Mouse (Mus musculus) hindbrain, embryonic 15.5 days (tissue): ENCODE measurements around the gene Xrcc1. TPM values are rescaled to one million over a fixed set of nuclear protein-coding genes. Genes with fewer than 3 reads are reported as not detected.

ENCODE experiments used
- ATAC-seq: fragments of 200-750 bp; cut with Nextera tagmentation; 2 replicates; pipeline ENCODE4 v1.8.0; 2017; ENCODE audit warnings: low read depth, moderate number of reproducible peaks, moderate TSS enrichment; ENCODE audit not compliant: low FRiP score
- H3K27ac ChIP-seq: fragments of 300-500 bp; sonication (generic); replicated peaks from 2 replicates; pipeline ENCODE4 v1.5.1; 2015; ENCODE audit warnings: mild to moderate bottlenecking, inconsistent platforms
- H3K27me3 ChIP-seq: fragments of 300-500 bp; sonication (generic); 2 replicates; pipeline ENCODE4 v1.6.1; 2015; ENCODE audit warnings: control low read depth, inconsistent platforms
- H3K36me3 ChIP-seq: fragments of 300-500 bp; sonication (generic); 2 replicates; pipeline ENCODE4 v1.6.1; 2015; ENCODE audit warnings: control low read depth, inconsistent platforms
- H3K4me1 ChIP-seq: fragments of 300-500 bp; sonication (generic); replicated peaks from 2 replicates; pipeline ENCODE4 v1.6.1; 2015; ENCODE audit warnings: control low read depth, inconsistent platforms
- H3K4me2 ChIP-seq: fragments of 300-500 bp; sonication (generic); 2 replicates; pipeline ENCODE4 v1.6.1; 2015; ENCODE audit warnings: moderate library complexity, mild to moderate bottlenecking, inconsistent platforms
- H3K4me3 ChIP-seq: fragments of 300-500 bp; sonication (generic); 2 replicates; pipeline ENCODE4 v1.5.1; 2015; ENCODE audit warnings: mild to moderate bottlenecking, inconsistent platforms
- H3K9ac ChIP-seq: fragments of 300-500 bp; sonication (generic); 2 replicates; pipeline ENCODE4 v1.6.1; 2015; ENCODE audit warnings: inconsistent platforms
- H3K9me3 ChIP-seq: fragments of 300-500 bp; sonication (generic); 2 replicates; pipeline ENCODE4 v1.6.1; 2016; ENCODE audit warnings: control low read depth, inconsistent platforms
- WGBS: fragments of 180-500 bp; shearing (Covaris S2); methylation state at CpG from one replicate; pipeline ENCODE4 v1.1.7; 2015; 5-methylcytosine and 5-hydroxymethylcytosine counted together
- polyA plus RNA-seq: library from polyadenylated mRNA; unstranded; fragments of >200 nt; fragmentation: Nextera tagmentation; extraction: Ambion mirVana; gene quantifications from 2 replicates; pipeline ENCODE4 v1.2.1, GENCODE M21; 2015

The Xrcc1 gene
- polyA plus RNA-seq, 1 experiment from 2014 or later, result 72.1 TPM

DNA sequence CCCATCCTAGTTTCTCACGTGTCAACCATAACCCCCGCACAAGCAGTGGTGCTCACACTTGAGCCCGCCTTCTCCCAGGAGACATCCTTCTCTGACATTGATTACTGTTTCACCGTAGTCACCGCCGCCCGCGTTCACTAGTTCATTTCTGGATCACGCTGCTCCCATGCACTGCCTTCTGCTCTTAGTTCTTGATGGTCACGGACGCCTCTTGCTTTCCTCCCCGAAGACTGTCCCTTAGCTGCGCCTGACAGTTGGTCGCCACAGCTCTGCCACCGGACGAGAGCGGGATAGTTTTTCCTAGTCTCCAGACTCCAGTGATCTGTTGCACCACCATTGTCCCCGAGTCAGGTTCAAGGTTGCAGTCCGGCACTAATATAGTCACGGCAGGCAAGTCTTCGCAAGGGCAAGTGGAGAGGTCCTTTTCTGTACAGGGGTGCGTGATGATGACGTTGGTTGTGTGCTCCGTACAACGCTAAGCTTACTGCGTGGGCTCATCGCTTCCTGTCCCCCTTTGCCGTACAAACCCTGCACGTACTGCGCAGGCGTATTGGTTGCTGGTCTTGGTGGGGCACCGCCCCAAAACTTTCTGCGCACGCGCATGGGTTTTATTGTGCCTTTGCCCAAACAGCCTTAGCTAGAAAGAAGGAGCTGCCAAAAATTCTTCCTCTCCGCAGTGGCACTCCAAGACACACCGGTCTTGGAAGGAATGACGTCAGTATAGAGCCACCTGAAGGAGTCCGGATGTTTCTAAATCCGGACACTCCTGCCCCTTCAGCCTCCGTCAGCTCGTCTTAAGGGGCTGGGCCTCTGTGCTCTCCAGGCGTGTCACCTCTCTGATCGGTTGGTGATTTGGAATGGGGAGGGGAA, 15.8 kb upstream of the Xrcc1 start, which contains the start of gene Irgq:
Gene Irgq (plus strand): TSS at position 628 of the 870 bp plus-strand sequence.
- Histone ChIP-seq H3K27ac (peak within 1 kb of the TSS; percentile 95), H3K4me2 (peak within 1 kb of the TSS; percentile 90), H3K27me3 (no peaks in the 10 kb centered on the region), H3K36me3 (peaks cover 18% of the 10 kb centered on the region; the same call in 1 of the 2 replicates), H3K9me3 (no peaks in the 10 kb centered on the region), H3K4me1 (peaks cover 45% of the 10 kb centered on the region), H3K9ac (peak within 1 kb of the TSS; percentile 84), H3K4me3 (peak within 1 kb of the TSS; percentile 51)
- WGBS, result under 1% methylated on average over 44 of the region's 44 CpGs
- peak; percentile 95 for ATAC-seq

DNA sequence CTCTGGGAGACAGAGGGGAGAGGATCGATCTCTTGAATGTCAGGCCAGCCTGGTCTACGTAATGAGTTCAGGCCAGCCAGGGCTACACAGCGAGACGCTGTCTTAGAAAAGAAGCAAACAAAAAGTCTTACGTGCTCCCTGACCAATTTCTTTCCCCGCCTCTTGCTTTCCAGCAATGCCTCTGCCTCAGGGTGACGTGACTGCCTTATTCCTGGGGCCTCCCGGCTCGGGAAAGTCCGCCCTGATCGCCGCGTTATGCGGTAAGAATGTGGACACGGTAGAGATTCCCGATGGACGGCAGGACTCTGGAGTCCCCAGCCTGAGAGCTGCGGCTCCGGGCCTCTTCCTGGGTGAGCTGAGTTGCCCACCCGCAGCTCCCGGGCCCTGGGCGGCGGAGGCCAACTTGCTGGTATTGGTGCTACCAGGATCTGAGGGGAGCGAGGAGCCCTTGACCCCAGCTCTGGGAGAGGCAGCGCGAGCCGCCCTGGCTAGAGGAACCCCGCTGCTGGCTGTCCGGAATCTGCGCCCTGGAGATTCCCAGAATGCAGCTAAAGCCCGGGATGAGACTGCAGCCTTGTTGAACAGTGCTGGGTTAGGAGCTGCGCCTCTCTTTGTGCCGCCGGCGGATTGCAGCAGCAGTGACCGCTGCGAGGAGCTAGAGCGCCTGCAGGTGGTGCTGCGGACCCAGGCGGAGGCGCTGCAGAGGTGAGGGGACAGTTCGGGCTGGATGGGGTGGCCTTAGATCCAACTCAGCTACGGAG, 14.7 kb upstream of the Xrcc1 start:
- H3K4me2 ChIP-seq, result peak overlapping the region; percentile 90
- peaks cover 25% of the 10 kb centered on the region for H3K36me3 ChIP-seq
- under 1% methylated on average over 43 of the region's 43 CpGs for WGBS
- peak overlapping the region; percentile 95 for H3K27ac ChIP-seq
- H3K4me1 ChIP-seq, result peaks cover 45% of the 10 kb centered on the region
- no peaks in the 10 kb centered on the region for H3K27me3 ChIP-seq
- H3K9me3 ChIP-seq, result no peaks in the 10 kb centered on the region
- peak; percentile 52 for ATAC-seq
- peak overlapping the region; percentile 51 for H3K4me3 ChIP-seq
- H3K9ac ChIP-seq, result peak overlapping the region; percentile 84

DNA sequence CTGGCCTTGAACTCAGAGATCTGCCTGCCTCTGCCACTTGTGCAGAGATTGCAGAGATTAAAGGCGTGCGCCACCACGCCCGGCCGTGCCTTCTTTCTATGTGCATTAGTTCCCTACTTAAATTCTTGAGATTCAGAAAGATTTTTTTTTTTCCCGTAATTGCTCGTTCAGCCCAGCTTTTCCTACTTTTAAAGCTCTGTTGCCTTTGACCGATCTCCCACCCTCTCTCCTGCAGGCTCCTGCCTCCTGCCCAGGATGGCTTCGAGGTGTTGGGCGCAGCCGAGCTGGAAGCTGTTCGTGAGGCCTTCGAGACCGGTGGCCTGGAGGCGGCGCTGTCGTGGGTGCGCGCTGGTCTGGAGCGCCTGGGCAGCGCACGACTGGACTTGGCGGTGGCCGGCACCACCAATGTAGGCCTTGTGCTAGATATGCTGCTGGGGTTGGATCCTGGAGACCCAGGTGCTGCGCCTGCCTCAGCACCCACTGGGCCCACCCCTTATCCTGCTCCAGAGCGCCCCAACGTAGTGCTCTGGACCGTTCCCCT, 13.0 kb upstream of the Xrcc1 start:
- H3K4me1 ChIP-seq, result peaks cover 45% of the 10 kb centered on the region
- no peaks in the 10 kb centered on the region for H3K9me3 ChIP-seq
- H3K9ac ChIP-seq, result no peak overlapping the region
- no peak overlapping the region for H3K27ac ChIP-seq
- no peak overlapping the region for H3K4me2 ChIP-seq
- ATAC-seq, result no peak
- no peaks in the 10 kb centered on the region for H3K27me3 ChIP-seq
- peaks cover 25% of the 10 kb centered on the region for H3K36me3 ChIP-seq
- WGBS, result 60% methylated on average over 28 of the region's 28 CpGs
- H3K4me3 ChIP-seq, result no peak overlapping the region

DNA sequence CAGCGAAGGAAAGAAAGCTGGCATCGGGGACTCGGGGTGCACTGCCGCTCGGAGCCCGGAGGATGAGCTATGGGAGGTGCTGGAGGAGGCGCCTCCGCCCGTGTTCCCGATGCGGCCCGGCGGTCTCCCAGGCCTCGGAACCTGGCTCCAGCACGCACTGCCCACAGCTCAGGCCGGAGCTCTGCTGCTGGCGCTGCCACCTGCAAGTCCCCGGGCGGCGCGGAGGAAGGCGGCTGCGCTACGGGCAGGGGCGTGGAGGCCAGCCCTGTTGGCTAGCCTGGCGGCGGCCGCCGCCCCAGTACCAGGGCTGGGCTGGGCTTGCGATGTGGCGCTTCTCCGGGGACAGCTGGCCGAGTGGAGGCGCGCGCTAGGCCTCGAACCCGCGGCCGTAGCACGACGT, 12.3 kb upstream of the Xrcc1 start:
- ATAC-seq, result no peak
- Histone ChIP-seq H3K9me3 (no peaks in the 10 kb centered on the region), H3K4me3 (0 out of 2 replicates have a peak overlapping the region, but pooled peaks have one; percentile 5), H3K27ac (no peak overlapping the region), H3K4me2 (peak overlapping the region; percentile 29; the same call in 1 of the 2 replicates), H3K36me3 (peaks cover 25% of the 10 kb centered on the region), H3K4me1 (peaks cover 45% of the 10 kb centered on the region), H3K27me3 (no peaks in the 10 kb centered on the region), H3K9ac (0 out of 2 replicates have a peak overlapping the region, but pooled peaks have one; percentile 1)
- 25% methylated on average over 41 of the region's 42 CpGs for WGBS

DNA sequence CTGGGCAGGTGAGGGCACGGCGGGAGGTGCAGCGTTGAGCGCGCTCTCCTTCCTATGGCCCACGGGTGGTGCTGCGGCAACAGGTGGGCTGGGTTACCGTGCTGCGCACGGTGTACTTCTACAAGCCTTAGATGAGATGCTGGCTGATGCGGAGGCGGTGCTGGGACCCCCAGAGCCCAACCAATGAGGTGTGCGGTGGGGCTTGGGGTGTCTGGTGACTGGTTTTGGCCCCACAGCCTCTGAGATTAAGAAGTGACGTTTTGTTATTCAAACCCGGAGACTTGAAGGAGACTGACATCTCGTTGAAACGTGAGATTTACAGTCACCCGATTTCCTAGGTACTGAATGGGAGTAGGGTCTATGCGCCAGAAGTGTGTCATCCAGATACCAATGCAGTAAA, 11.8 kb upstream of the Xrcc1 start:
- Histone ChIP-seq H3K27me3 (no peaks in the 10 kb centered on the region), H3K9me3 (no peaks in the 10 kb centered on the region), H3K4me1 (peaks cover 43% of the 10 kb centered on the region), H3K36me3 (peaks cover 25% of the 10 kb centered on the region), H3K4me2 (peak overlapping the region; percentile 29; the same call in 1 of the 2 replicates), H3K4me3 (no peak overlapping the region), H3K9ac (no peak overlapping the region), H3K27ac (no peak overlapping the region)
- ATAC-seq, result no peak
- WGBS, result 34% methylated on average over 19 of the region's 19 CpGs

DNA sequence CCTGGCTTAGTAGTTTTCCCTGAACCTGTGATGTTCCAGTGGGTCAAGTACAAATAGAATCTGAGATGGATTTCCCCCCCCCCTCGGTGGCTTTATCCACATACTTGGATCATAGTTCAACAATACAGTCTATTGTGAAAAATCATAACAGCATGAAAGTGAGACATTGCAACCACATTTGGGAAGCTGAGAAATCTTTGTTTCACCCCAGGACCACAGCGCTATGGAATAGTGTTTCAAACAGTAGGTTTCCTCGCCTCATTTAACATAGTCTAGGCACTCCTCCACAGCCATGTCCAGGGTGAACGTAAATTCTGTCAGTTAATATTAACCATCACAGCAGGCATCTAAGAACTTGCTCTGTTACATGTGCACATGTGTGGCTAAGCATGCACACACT, 9.0 kb upstream of the Xrcc1 start:
- ATAC-seq, result no peak
- no peak overlapping the region for H3K4me2 ChIP-seq
- WGBS, result 59% methylated on average over 4 of the region's 4 CpGs
- H3K27ac ChIP-seq, result no peak overlapping the region
- peaks cover 25% of the 10 kb centered on the region for H3K36me3 ChIP-seq
- H3K9me3 ChIP-seq, result no peaks in the 10 kb centered on the region
- H3K27me3 ChIP-seq, result no peaks in the 10 kb centered on the region
- H3K9ac ChIP-seq, result no peak overlapping the region
- H3K4me3 ChIP-seq, result no peak overlapping the region
- peaks cover 28% of the 10 kb centered on the region for H3K4me1 ChIP-seq

DNA sequence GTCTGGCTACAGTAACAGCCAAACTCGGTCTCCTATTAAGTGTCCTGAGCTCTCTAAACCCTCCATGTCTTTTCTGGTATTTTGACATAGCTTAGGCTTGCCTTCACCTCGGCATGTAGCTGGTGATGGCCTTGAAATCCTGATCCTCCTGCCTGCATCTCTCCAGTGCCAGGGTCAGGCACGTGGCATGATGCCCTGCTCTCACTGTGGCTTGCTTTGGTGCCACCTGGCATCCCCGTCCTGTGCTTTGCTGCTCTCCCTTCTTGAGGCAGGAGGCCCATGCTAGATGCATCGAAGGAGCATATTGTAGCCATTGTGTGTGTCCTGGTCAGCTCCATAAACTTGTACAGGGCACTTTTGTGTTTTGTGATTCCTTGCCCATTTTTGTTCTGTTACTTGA, 8.5 kb upstream of the Xrcc1 start:
- H3K27me3 ChIP-seq, result no peaks in the 10 kb centered on the region
- ATAC-seq, result no peak
- peaks cover 25% of the 10 kb centered on the region for H3K36me3 ChIP-seq
- H3K27ac ChIP-seq, result no peak overlapping the region
- 79% methylated on average over 5 of the region's 5 CpGs for WGBS
- H3K4me3 ChIP-seq, result no peak overlapping the region
- H3K4me1 ChIP-seq, result peaks cover 23% of the 10 kb centered on the region
- no peak overlapping the region for H3K4me2 ChIP-seq
- no peak overlapping the region for H3K9ac ChIP-seq
- H3K9me3 ChIP-seq, result no peaks in the 10 kb centered on the region

DNA sequence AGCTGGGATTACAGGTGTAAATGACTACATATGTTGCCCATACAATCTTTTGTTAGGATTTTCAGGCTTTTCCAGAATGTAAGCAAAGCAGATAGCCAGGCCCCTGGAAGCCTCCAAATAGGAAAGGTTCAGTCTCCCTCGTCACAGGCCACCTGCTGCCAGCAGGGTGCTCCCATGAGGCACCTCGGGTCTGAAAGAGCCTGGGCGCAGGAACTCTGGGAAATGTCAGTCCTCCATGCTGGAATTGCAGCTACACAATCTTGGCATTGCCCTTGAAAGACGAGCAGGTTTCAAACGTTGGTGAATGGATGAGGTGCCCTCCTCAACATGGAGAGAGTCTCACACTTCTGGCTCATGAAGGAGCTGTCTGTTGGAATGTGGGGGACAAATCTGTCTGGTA, 7.9 kb upstream of the Xrcc1 start:
- H3K27ac ChIP-seq, result no peak overlapping the region

DNA sequence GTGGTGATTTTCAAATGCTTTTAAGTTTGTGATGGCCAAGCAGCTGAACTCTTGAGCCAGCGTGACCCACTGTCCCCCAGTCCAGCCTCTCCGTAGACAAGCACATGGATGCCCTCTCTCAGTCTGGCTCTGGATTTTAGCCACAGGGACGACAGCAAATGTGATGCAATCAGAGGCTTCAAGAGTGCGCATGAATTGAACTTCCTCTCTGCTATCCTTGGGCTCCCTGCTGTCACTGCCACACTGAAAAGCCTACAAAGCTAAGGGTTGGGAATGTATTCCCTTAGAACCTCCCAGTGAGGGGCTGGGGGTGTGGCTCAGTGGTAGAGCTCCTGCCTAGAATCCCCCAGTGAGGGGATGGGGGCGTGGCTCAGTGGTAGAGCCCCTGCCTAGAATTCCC, 7.4 kb upstream of the Xrcc1 start:
- Histone ChIP-seq H3K27ac (no peak overlapping the region), H3K27me3 (no peaks in the 10 kb centered on the region), H3K9ac (no peak overlapping the region), H3K4me2 (no peak overlapping the region), H3K4me3 (no peak overlapping the region), H3K4me1 (peaks cover 14% of the 10 kb centered on the region), H3K36me3 (peaks cover 20% of the 10 kb centered on the region), H3K9me3 (no peaks in the 10 kb centered on the region)
- ATAC-seq, result no peak
- WGBS, result 77% methylated on average over 5 of the region's 5 CpGs

More for the DNA sequence above, 7.9 kb upstream of the Xrcc1 start:
- H3K27me3 ChIP-seq, result no peaks in the 10 kb centered on the region
- H3K9ac ChIP-seq, result no peak overlapping the region
- peaks cover 19% of the 10 kb centered on the region for H3K4me1 ChIP-seq
- H3K36me3 ChIP-seq, result peaks cover 25% of the 10 kb centered on the region
- no peak for ATAC-seq
- H3K4me2 ChIP-seq, result no peak overlapping the region
- no peaks in the 10 kb centered on the region for H3K9me3 ChIP-seq
- WGBS, result 32% methylated on average over 5 of the region's 5 CpGs
- H3K4me3 ChIP-seq, result no peak overlapping the region

DNA sequence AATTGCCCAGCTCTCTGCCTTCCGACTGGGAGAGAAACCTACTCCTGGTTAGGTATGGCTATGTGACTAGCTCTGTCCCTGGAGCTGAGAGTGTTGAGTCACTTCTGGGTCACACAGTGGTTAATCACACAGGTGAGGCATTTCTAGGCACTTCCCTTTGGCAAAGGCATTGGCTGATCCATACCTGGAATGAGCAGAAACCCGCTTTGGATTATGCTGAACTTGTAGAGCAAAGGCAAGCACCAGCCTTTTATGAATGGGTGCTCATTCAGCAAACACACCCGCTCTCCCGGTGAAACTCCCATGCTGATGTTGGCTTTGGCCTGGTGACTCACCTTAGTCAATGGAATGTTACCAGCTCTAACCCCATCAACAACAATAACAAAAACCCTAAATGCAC, 6.4 kb upstream of the Xrcc1 start:
- H3K4me1 ChIP-seq, result peaks cover 4% of the 10 kb centered on the region
- no peak overlapping the region for H3K9ac ChIP-seq
- no peaks in the 10 kb centered on the region for H3K9me3 ChIP-seq
- no peaks in the 10 kb centered on the region for H3K27me3 ChIP-seq
- ATAC-seq, result no peak
- H3K4me3 ChIP-seq, result no peak overlapping the region
- peaks cover 12% of the 10 kb centered on the region; the same call in 1 of the 2 replicates for H3K36me3 ChIP-seq
- H3K27ac ChIP-seq, result no peak overlapping the region
- H3K4me2 ChIP-seq, result no peak overlapping the region
- 94% methylated on average over 4 of the region's 4 CpGs for WGBS

DNA sequence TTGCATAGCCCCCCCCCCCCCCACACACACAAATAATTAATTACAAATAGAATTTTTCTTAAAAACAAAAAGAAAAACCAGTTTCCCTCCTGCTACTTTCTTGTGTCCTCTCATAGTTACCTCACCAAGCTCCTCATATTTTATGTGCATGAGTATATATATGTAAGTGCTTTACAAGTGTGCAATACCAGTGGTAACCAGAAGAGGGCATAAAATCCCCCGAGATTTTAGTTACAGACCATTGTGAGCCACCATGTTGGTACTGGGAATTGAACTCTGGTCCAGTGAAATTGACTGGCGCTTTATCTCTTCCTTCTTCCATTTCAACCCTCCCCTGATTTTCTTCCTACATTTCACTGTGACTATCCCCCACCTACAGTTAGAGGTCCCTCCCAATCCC, 1.6 kb upstream of the Xrcc1 start:
- ATAC-seq, result no peak

More for the DNA sequence above, 1.6 kb upstream of the Xrcc1 start:
- Histone ChIP-seq H3K4me2 (no peak overlapping the region), H3K27ac (no peak overlapping the region), H3K9ac (no peak overlapping the region), H3K27me3 (no peaks in the 10 kb centered on the region), H3K9me3 (no peaks in the 10 kb centered on the region), H3K36me3 (0 out of 2 replicates have a peak, but pooled peaks cover 3% of the 10 kb centered on the region), H3K4me3 (no peak overlapping the region), H3K4me1 (peaks cover 17% of the 10 kb centered on the region)
- WGBS, result 89% methylated on average over 2 of the region's 2 CpGs
